Mouse (Mus musculus): ENCODE measurements around the gene Fam120b. TPM values are rescaled to one million over a fixed set of nuclear protein-coding genes. Genes with fewer than 3 reads are reported as not detected.

Fam120b gene
- 29.6 and 31.1 TPM in 2 replicates for polyA plus RNA-seq (2014; fragmentation: Nextera tagmentation; extraction: Ambion mirVana)

- peak; percentile 89 for DNase-seq (ENCODE audit: low spot score)
- Histone ChIP-seq H3K4me1 (replicated peaks; ENCODE audit: control insufficient read depth, insufficient read depth, low read length) (peaks cover 9% of the 10 kb centered on the region), H3K9me3 (ENCODE audit: control insufficient read depth, low read length) (no peaks in the 10 kb centered on the region), H3K4me3 (ENCODE audit: low read depth, low read length) (peak within 1 kb of the TSS; percentile 95), H3K36me3 (ENCODE audit: control insufficient read depth, insufficient read depth, low read length) (no peaks in the 10 kb centered on the region), H3K4me2 (ENCODE audit: low read length) (peak within 1 kb of the TSS; percentile 75), H3K27ac (ENCODE audit: low read depth) (peak within 1 kb of the TSS; percentile 86), H3K9ac (ENCODE audit: low read length) (peak within 1 kb of the TSS; percentile 83), H3K27me3 (replicated peaks; ENCODE audit: control insufficient read depth, insufficient read depth, low read length) (no peaks in the 10 kb centered on the region; the same call in 1 of the 2 replicates)
- 1% methylated on average over 31 of the region's 31 CpGs for WGBS
- ATAC-seq (replicated peaks; ENCODE audit: low FRiP score, low TSS enrichment, low read depth) = peak; percentile 96
Measured at GRCm38 (mm10) chr17:15395997-15396675, at the start of gene Fam120b. Fam120b (plus strand) TSS chr17:15396202.

- no peak overlapping the region for H3K4me2 ChIP-seq (ENCODE audit: low read length)
- ATAC-seq (replicated peaks; ENCODE audit: low FRiP score, low TSS enrichment, low read depth) (no peak), DNase-seq (ENCODE audit: low spot score) (no peak)
- no peaks in the 10 kb centered on the region for H3K27me3 ChIP-seq (replicated peaks; ENCODE audit: control insufficient read depth, insufficient read depth, low read length)
- H3K4me1 ChIP-seq (replicated peaks; ENCODE audit: control insufficient read depth, insufficient read depth, low read length) = no peaks in the 10 kb centered on the region
- H3K27ac ChIP-seq (ENCODE audit: low read depth) = no peak overlapping the region
- no peak overlapping the region for H3K9ac ChIP-seq (ENCODE audit: low read length)
- no peaks in the 10 kb centered on the region for H3K9me3 ChIP-seq (ENCODE audit: control insufficient read depth, low read length)
- no peaks in the 10 kb centered on the region for H3K36me3 ChIP-seq (ENCODE audit: control insufficient read depth, insufficient read depth, low read length)
- WGBS = 69% methylated on average over 2 of the region's 2 CpGs
- H3K4me3 ChIP-seq (ENCODE audit: low read depth, low read length) = no peak overlapping the region
Measured at GRCm38 (mm10) chr17:15350152-15350551, 45.9 kb upstream of the Fam120b start.

- DNase-seq (ENCODE audit: low spot score) (no peak), ATAC-seq (replicated peaks; ENCODE audit: low FRiP score, low TSS enrichment, low read depth) (no peak)
- no peak overlapping the region for H3K27ac ChIP-seq (ENCODE audit: low read depth)
- no peaks in the 10 kb centered on the region for H3K27me3 ChIP-seq (replicated peaks; ENCODE audit: control insufficient read depth, insufficient read depth, low read length)
- H3K36me3 ChIP-seq (ENCODE audit: control insufficient read depth, insufficient read depth, low read length) = no peaks in the 10 kb centered on the region
- no peak overlapping the region for H3K4me3 ChIP-seq (ENCODE audit: low read depth, low read length)
- no peak overlapping the region for H3K4me2 ChIP-seq (ENCODE audit: low read length)
- peaks cover 4% of the 10 kb centered on the region for H3K4me1 ChIP-seq (replicated peaks; ENCODE audit: control insufficient read depth, insufficient read depth, low read length)
- WGBS = 57% methylated on average over 10 of the region's 10 CpGs
- no peak overlapping the region for H3K9ac ChIP-seq (ENCODE audit: low read length)
- no peaks in the 10 kb centered on the region for H3K9me3 ChIP-seq (ENCODE audit: control insufficient read depth, low read length)
Measured at GRCm38 (mm10) chr17:15352869-15353610, 43.0 kb upstream of the Fam120b start.

- H3K36me3 ChIP-seq (ENCODE audit: control insufficient read depth, insufficient read depth, low read length) = no peaks in the 10 kb centered on the region
- peaks cover 4% of the 10 kb centered on the region for H3K4me1 ChIP-seq (replicated peaks; ENCODE audit: control insufficient read depth, insufficient read depth, low read length)
- H3K4me2 ChIP-seq (ENCODE audit: low read length) = no peak overlapping the region
- WGBS = 78% methylated on average over 2 of the region's 2 CpGs
- H3K9me3 ChIP-seq (ENCODE audit: control insufficient read depth, low read length) = no peaks in the 10 kb centered on the region
- no peaks in the 10 kb centered on the region for H3K27me3 ChIP-seq (replicated peaks; ENCODE audit: control insufficient read depth, insufficient read depth, low read length)
- H3K4me3 ChIP-seq (ENCODE audit: low read depth, low read length) = no peak overlapping the region
- H3K27ac ChIP-seq (ENCODE audit: low read depth) = no peak overlapping the region
- no peak overlapping the region for H3K9ac ChIP-seq (ENCODE audit: low read length)
- ATAC-seq (replicated peaks; ENCODE audit: low FRiP score, low TSS enrichment, low read depth) (no peak), DNase-seq (ENCODE audit: low spot score) (no peak)
Measured at GRCm38 (mm10) chr17:15354006-15354405, 42.0 kb upstream of the Fam120b start.

DNA sequence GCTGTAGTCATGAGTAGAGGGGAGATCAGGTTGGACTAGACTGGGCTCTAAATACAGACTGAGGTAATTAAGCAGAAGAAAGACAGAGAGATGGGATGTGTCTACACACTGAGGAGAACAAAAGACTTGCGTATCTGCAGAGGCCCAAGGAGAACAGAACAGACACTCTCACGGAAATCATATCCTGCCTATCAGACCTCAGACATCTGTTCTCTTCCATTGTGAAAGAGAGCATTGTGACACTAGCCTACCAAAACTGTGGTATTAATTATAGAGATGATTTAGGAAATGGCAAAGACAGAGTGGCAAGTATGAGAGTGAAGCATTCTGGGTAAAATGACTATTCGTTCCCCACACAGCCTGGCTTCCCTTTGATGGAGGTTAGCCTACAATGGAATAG, 40.9 kb upstream of the Fam120b start:
- H3K4me3 ChIP-seq (ENCODE audit: low read depth, low read length) = no peak overlapping the region
- H3K9ac ChIP-seq (ENCODE audit: low read length) = no peak overlapping the region
- 95% methylated on average over 3 of the region's 3 CpGs for WGBS
- no peak overlapping the region for H3K4me2 ChIP-seq (ENCODE audit: low read length)
- no peak overlapping the region for H3K27ac ChIP-seq (ENCODE audit: low read depth)
- H3K27me3 ChIP-seq (replicated peaks; ENCODE audit: control insufficient read depth, insufficient read depth, low read length) = no peaks in the 10 kb centered on the region
- H3K9me3 ChIP-seq (ENCODE audit: control insufficient read depth, low read length) = no peaks in the 10 kb centered on the region
- DNase-seq (ENCODE audit: low spot score) (no peak), ATAC-seq (replicated peaks; ENCODE audit: low FRiP score, low TSS enrichment, low read depth) (no peak)
- peaks cover 4% of the 10 kb centered on the region for H3K4me1 ChIP-seq (replicated peaks; ENCODE audit: control insufficient read depth, insufficient read depth, low read length)
- no peaks in the 10 kb centered on the region for H3K36me3 ChIP-seq (ENCODE audit: control insufficient read depth, insufficient read depth, low read length)

GRCm38 (mm10) chr17:15356526-15356925, 39.5 kb upstream of the Fam120b start:
- no peak overlapping the region for H3K4me2 ChIP-seq (ENCODE audit: low read length)
- H3K9ac ChIP-seq (ENCODE audit: low read length) = no peak overlapping the region
- no peak for ATAC-seq (replicated peaks; ENCODE audit: low FRiP score, low TSS enrichment, low read depth)
- peaks cover 4% of the 10 kb centered on the region for H3K4me1 ChIP-seq (replicated peaks; ENCODE audit: control insufficient read depth, insufficient read depth, low read length)
- WGBS = 66% methylated on average over 5 of the region's 5 CpGs
- H3K27me3 ChIP-seq (replicated peaks; ENCODE audit: control insufficient read depth, insufficient read depth, low read length) = no peaks in the 10 kb centered on the region
- no peak overlapping the region for H3K27ac ChIP-seq (ENCODE audit: low read depth)
- H3K36me3 ChIP-seq (ENCODE audit: control insufficient read depth, insufficient read depth, low read length) = no peaks in the 10 kb centered on the region
- H3K4me3 ChIP-seq (ENCODE audit: low read depth, low read length) = no peak overlapping the region
- no peaks in the 10 kb centered on the region for H3K9me3 ChIP-seq (ENCODE audit: control insufficient read depth, low read length)
- DNase-seq (ENCODE audit: low spot score) = no peak

GRCm38 (mm10) chr17:15357071-15357470, 38.9 kb upstream of the Fam120b start:
- no peak overlapping the region for H3K27ac ChIP-seq (ENCODE audit: low read depth)
- peaks cover 4% of the 10 kb centered on the region for H3K4me1 ChIP-seq (replicated peaks; ENCODE audit: control insufficient read depth, insufficient read depth, low read length)
- WGBS = 62% methylated on average over 3 of the region's 3 CpGs

GRCm38 (mm10) chr17:15363656-15364055, 32.3 kb upstream of the Fam120b start:
- Histone ChIP-seq H3K4me1 (replicated peaks; ENCODE audit: control insufficient read depth, insufficient read depth, low read length) (no peaks in the 10 kb centered on the region), H3K36me3 (ENCODE audit: control insufficient read depth, insufficient read depth, low read length) (peaks cover 8% of the 10 kb centered on the region; the same call in 1 of the 2 replicates), H3K27ac (ENCODE audit: low read depth) (no peak overlapping the region), H3K27me3 (replicated peaks; ENCODE audit: control insufficient read depth, insufficient read depth, low read length) (no peaks in the 10 kb centered on the region), H3K4me3 (ENCODE audit: low read depth, low read length) (no peak overlapping the region), H3K4me2 (ENCODE audit: low read length) (no peak overlapping the region), H3K9ac (ENCODE audit: low read length) (no peak overlapping the region), H3K9me3 (ENCODE audit: control insufficient read depth, low read length) (no peaks in the 10 kb centered on the region)
- ATAC-seq (replicated peaks; ENCODE audit: low FRiP score, low TSS enrichment, low read depth) = no peak
- no peak for DNase-seq (ENCODE audit: low spot score)
- 51% methylated on average over 3 of the region's 3 CpGs for WGBS

More at GRCm38 (mm10) chr17:15357071-15357470, 38.9 kb upstream of the Fam120b start:
- no peak for ATAC-seq (replicated peaks; ENCODE audit: low FRiP score, low TSS enrichment, low read depth)
- Histone ChIP-seq H3K9ac (ENCODE audit: low read length) (no peak overlapping the region), H3K27me3 (replicated peaks; ENCODE audit: control insufficient read depth, insufficient read depth, low read length) (no peaks in the 10 kb centered on the region), H3K9me3 (ENCODE audit: control insufficient read depth, low read length) (no peaks in the 10 kb centered on the region), H3K4me2 (ENCODE audit: low read length) (no peak overlapping the region), H3K4me3 (ENCODE audit: low read depth, low read length) (no peak overlapping the region), H3K36me3 (ENCODE audit: control insufficient read depth, insufficient read depth, low read length) (no peaks in the 10 kb centered on the region)
- no peak for DNase-seq (ENCODE audit: low spot score)
